Mouse (Mus musculus) midbrain, embryonic 10.5 days (tissue): Measurements from ENCODE around the gene Grm5. TPM values are rescaled to one million over a fixed set of nuclear protein-coding genes. Genes with fewer than 3 reads are reported as not detected.
A peak's percentile ranks its signal among the peaks of the same experiment; 100 is the strongest.

Source experiments
- DNase-seq: peaks from one replicate; pipeline ENCODE4 v3.0.0-alpha.2; 2017; ENCODE audit warnings: low spot score
- H3K27ac ChIP-seq: fragments of 300-500 bp; sonication (generic); replicated peaks from 2 replicates; pipeline ENCODE4 v1.5.1; 2016; ENCODE audit warnings: mild to moderate bottlenecking
- H3K27me3 ChIP-seq: fragments of 300-500 bp; sonication (generic); 2 replicates; pipeline ENCODE4 v1.6.1; 2016; ENCODE audit warnings: low read depth, mild to moderate bottlenecking; ENCODE audit not compliant: poor library complexity, severe bottlenecking
- H3K36me3 ChIP-seq: fragments of 300-500 bp; sonication (generic); 2 replicates; pipeline ENCODE4 v1.6.1; 2016; ENCODE audit warnings: mild to moderate bottlenecking, moderate library complexity
- H3K4me1 ChIP-seq: fragments of 300-500 bp; sonication (generic); 2 replicates; pipeline ENCODE4 v1.6.1; 2016
- H3K4me3 ChIP-seq: fragments of 300-500 bp; sonication (generic); 2 replicates; pipeline ENCODE4 v1.5.1; 2016; ENCODE audit warnings: mild to moderate bottlenecking, moderate library complexity
- H3K9me3 ChIP-seq: fragments of 300-500 bp; sonication (generic); replicated peaks from 2 replicates; pipeline ENCODE4 v1.6.1; 2016; ENCODE audit warnings: mild to moderate bottlenecking
- WGBS: fragments of 180-500 bp; shearing (Covaris S2); methylation state at CpG from one replicate; pipeline ENCODE4 v1.1.7; 2016; 5-methylcytosine and 5-hydroxymethylcytosine counted together
- polyA plus RNA-seq: library from polyadenylated mRNA; unstranded; fragments of >200 nt; fragmentation: Nextera tagmentation; extraction: Ambion mirVana; gene quantifications from 2 replicates; pipeline ENCODE4 v1.2.1, GENCODE M21; 2016

Gene Grm5
- polyA plus RNA-seq, 1 experiment from 2014 or later = 0.28 TPM

GRCm38 (mm10) chr7:88128080-88128848, 544.3 kb downstream of the Grm5 start:
- H3K9me3 ChIP-seq = no peaks in the 10 kb centered on the region
- no peak overlapping the region for H3K27ac ChIP-seq
- H3K4me1 ChIP-seq = peaks cover 10% of the 10 kb centered on the region
- peaks cover 28% of the 10 kb centered on the region for H3K27me3 ChIP-seq
- no peak for DNase-seq
- H3K4me3 ChIP-seq = no peak overlapping the region
- H3K36me3 ChIP-seq = no peaks in the 10 kb centered on the region
- WGBS = 90% methylated on average over 8 of the region's 8 CpGs

GRCm38 (mm10) chr7:88129536-88130487, 545.8 kb downstream of the Grm5 start:
- H3K4me3 ChIP-seq = peak overlapping the region; percentile 57
- 11% methylated on average over 41 of the region's 41 CpGs for WGBS
- peak overlapping the region; percentile 69 for H3K27ac ChIP-seq
- no peaks in the 10 kb centered on the region for H3K36me3 ChIP-seq
- H3K4me1 ChIP-seq = peaks cover 10% of the 10 kb centered on the region
- peaks cover 28% of the 10 kb centered on the region for H3K27me3 ChIP-seq
- H3K9me3 ChIP-seq = no peaks in the 10 kb centered on the region
- DNase-seq = peak; percentile 52

- Histone ChIP-seq H3K4me1 (peaks cover 10% of the 10 kb centered on the region), H3K9me3 (no peaks in the 10 kb centered on the region), H3K36me3 (no peaks in the 10 kb centered on the region), H3K27ac (peak overlapping the region; percentile 69), H3K27me3 (peaks cover 28% of the 10 kb centered on the region), H3K4me3 (peak overlapping the region; percentile 57)
- 29% methylated on average over 22 of the region's 22 CpGs for whole genome bisulfite sequencing
- DNase-seq = no peak
These were observed 546.5 kb downstream of the Grm5 start for GRCm38 (mm10) chr7:88130488-88130849.

GRCm38 (mm10) chr7:88159542-88160241, 575.7 kb downstream of the Grm5 start:
- Histone ChIP-seq H3K4me3 (no peak overlapping the region), H3K27ac (no peak overlapping the region), H3K36me3 (no peaks in the 10 kb centered on the region), H3K27me3 (no peaks in the 10 kb centered on the region), H3K4me1 (no peaks in the 10 kb centered on the region), H3K9me3 (no peaks in the 10 kb centered on the region)
- WGBS = 79% methylated on average over 1 of the region's 1 CpGs
- no peak for DNase-seq

- no peak for DNase-seq
These were observed 577.6 kb downstream of the Grm5 start for GRCm38 (mm10) chr7:88161586-88161985.

More at GRCm38 (mm10) chr7:88161586-88161985, 577.6 kb downstream of the Grm5 start:
- H3K4me3 ChIP-seq = no peak overlapping the region
- 94% methylated on average over 2 of the region's 2 CpGs for WGBS
- H3K36me3 ChIP-seq = no peaks in the 10 kb centered on the region
- H3K9me3 ChIP-seq = no peaks in the 10 kb centered on the region
- no peaks in the 10 kb centered on the region for H3K27me3 ChIP-seq
- no peaks in the 10 kb centered on the region for H3K4me1 ChIP-seq
- no peak overlapping the region for H3K27ac ChIP-seq

Other genes starting within 250 kb of the Grm5 start
- 0.10 and 0.33 TPM in 2 replicates for gene Tyr, start 90.7 kb upstream of the Grm5 start, polyA plus RNA-seq